Mouse (Mus musculus) midbrain, postnatal 0 days (tissue): ENCODE measurements around the gene Mtm1. TPM values are rescaled to one million over a fixed set of nuclear protein-coding genes. Genes with fewer than 3 reads are reported as not detected.

Experiments
- ATAC-seq: fragments of 200-750 bp; cut with Nextera tagmentation; 2 replicates; pipeline ENCODE4 v1.8.0; 2017; ENCODE audit warnings: moderate number of reproducible peaks, mild to moderate bottlenecking, moderate TSS enrichment, moderate library complexity; ENCODE audit not compliant: low FRiP score
- DNase-seq: peaks from one replicate; pipeline ENCODE4 v3.0.0-alpha.2; 2015; ENCODE audit warnings: low spot score
- H3K27ac ChIP-seq: fragments of 300-500 bp; sonication (generic); 2 replicates; pipeline ENCODE4 v1.5.1; 2014; ENCODE audit warnings: low read depth, mild to moderate bottlenecking, low read length, mixed read lengths
- H3K27me3 ChIP-seq: fragments of 300-500 bp; sonication (generic); 2 replicates; pipeline ENCODE4 v1.6.1; 2014; ENCODE audit warnings: low read length, control low read depth, mixed read lengths; ENCODE audit not compliant: insufficient read depth
- H3K36me3 ChIP-seq: fragments of 300-500 bp; sonication (generic); 2 replicates; pipeline ENCODE4 v1.6.1; 2014; ENCODE audit warnings: low read length, control low read depth, mixed read lengths; ENCODE audit not compliant: insufficient read depth
- H3K4me1 ChIP-seq: fragments of 300-500 bp; sonication (generic); 2 replicates; pipeline ENCODE4 v1.6.1; 2014; ENCODE audit warnings: mild to moderate bottlenecking, control low read depth, antibody characterized with exemption, low read length, mixed read lengths; ENCODE audit not compliant: insufficient read depth
- H3K4me2 ChIP-seq: fragments of 300-500 bp; sonication (generic); 2 replicates; pipeline ENCODE4 v1.6.1; 2014; ENCODE audit warnings: low read depth, mild to moderate bottlenecking, low read length, mixed read lengths; ENCODE audit not compliant: poor library complexity, severe bottlenecking
- H3K4me3 ChIP-seq: fragments of 300-500 bp; sonication (generic); 2 replicates; pipeline ENCODE4 v1.5.1; 2014; ENCODE audit warnings: low read depth, mild to moderate bottlenecking, low read length, moderate library complexity
- H3K9ac ChIP-seq: fragments of 300-500 bp; sonication (generic); replicated peaks from 2 replicates; pipeline ENCODE4 v1.6.1; 2014; ENCODE audit warnings: mild to moderate bottlenecking, low read length, moderate library complexity, mixed read lengths; ENCODE audit not compliant: poor library complexity, severe bottlenecking
- H3K9me3 ChIP-seq: fragments of 300-500 bp; sonication (generic); 2 replicates; pipeline ENCODE4 v1.6.1; 2016; ENCODE audit warnings: low read length, control low read depth
- CTCF ChIP-seq: IDR thresholded peaks from 2 replicates; pipeline ENCODE4 v1.5.1; 2016; ENCODE audit warnings: antibody characterized with exemption, mild to moderate bottlenecking
- WGBS: fragments of 180-500 bp; shearing (Covaris S2); extraction: QIAGEN DNeasy Blood & Tissue Kit; methylation state at CpG from one replicate; pipeline ENCODE4 v1.1.7; 2014; 5-methylcytosine and 5-hydroxymethylcytosine counted together
- polyA plus RNA-seq: library from polyadenylated mRNA; unstranded; fragments of >200 nt; fragmentation: Nextera tagmentation; extraction: Ambion mirVana; gene quantifications from 2 replicates; pipeline ENCODE4 v1.2.1, GENCODE M21; 2015
- total RNA-seq: library from RNA; depleted of rRNA; stranded (reverse); fragments of >200 nt; gene quantifications from 2 replicates; pipeline ENCODE4 v1.2.3, GENCODE M21; 2014

Mtm1 gene
- total and polyA plus RNA-seq, 2 experiments from 2014 or later = 4.1 TPM

GRCm38 (mm10) chrX:71220896-71221295, 10.3 kb downstream of the Mtm1 start:
- Histone ChIP-seq H3K27ac (no peak overlapping the region), H3K9ac (no peak overlapping the region), H3K4me3 (no peak overlapping the region), H3K36me3 (no peaks in the 10 kb centered on the region), H3K27me3 (no peaks in the 10 kb centered on the region), H3K4me1 (no peaks in the 10 kb centered on the region), H3K9me3 (no peaks in the 10 kb centered on the region), H3K4me2 (no peak overlapping the region)
- ATAC-seq (no peak), DNase-seq (no peak)
- no peak for TF ChIP-seq CTCF
- WGBS = 74% methylated on average over 3 of the region's 3 CpGs

GRCm38 (mm10) chrX:71222648-71223408, 12.3 kb downstream of the Mtm1 start:
- no peaks in the 10 kb centered on the region for H3K36me3 ChIP-seq
- no peaks in the 10 kb centered on the region for H3K4me1 ChIP-seq
- H3K27ac ChIP-seq = no peak overlapping the region
- no peak overlapping the region for H3K4me2 ChIP-seq
- TF ChIP-seq CTCF = no peak
- H3K27me3 ChIP-seq = no peaks in the 10 kb centered on the region
- ATAC-seq (no peak), DNase-seq (no peak)
- no peak overlapping the region for H3K9ac ChIP-seq
- WGBS = 76% methylated on average over 4 of the region's 4 CpGs
- H3K4me3 ChIP-seq = no peak overlapping the region
- H3K9me3 ChIP-seq = no peaks in the 10 kb centered on the region

GRCm38 (mm10) chrX:71226881-71227280, 16.3 kb downstream of the Mtm1 start:
- H3K9ac ChIP-seq = no peak overlapping the region
- H3K27me3 ChIP-seq = no peaks in the 10 kb centered on the region
- ATAC-seq (no peak), DNase-seq (no peak)
- H3K4me3 ChIP-seq = no peak overlapping the region
- whole genome bisulfite sequencing = 72% methylated on average over 5 of the region's 5 CpGs
- H3K4me2 ChIP-seq = no peak overlapping the region
- no peaks in the 10 kb centered on the region for H3K9me3 ChIP-seq
- no peaks in the 10 kb centered on the region for H3K4me1 ChIP-seq
- no peaks in the 10 kb centered on the region for H3K36me3 ChIP-seq
- no peak for TF ChIP-seq CTCF
- no peak overlapping the region for H3K27ac ChIP-seq

DNA sequence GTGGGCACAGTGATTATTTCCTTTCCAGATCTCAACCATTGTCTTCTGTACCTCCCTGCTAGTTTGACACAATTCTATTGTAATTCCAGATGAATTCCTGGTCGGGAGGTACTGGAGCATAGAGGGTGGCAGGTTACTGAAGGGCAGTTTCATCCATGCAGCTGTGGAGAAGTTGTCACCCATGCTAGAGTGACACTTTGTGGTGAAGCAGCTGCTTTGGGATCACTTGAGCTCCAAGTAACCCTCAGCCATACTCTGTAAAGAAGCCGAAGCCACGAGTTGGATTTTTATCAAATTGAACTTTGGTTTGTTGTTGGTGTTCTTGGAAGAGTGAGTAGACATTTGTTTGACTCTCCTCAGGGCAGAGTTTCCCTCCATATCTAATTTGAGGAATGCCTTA, 17.6 kb downstream of the Mtm1 start:
- 63% methylated on average over 3 of the region's 3 CpGs for WGBS
- H3K27ac ChIP-seq = no peak overlapping the region
- DNase-seq (no peak), ATAC-seq (no peak)
- no peaks in the 10 kb centered on the region for H3K27me3 ChIP-seq
- TF ChIP-seq CTCF = no peak
- H3K9ac ChIP-seq = no peak overlapping the region
- no peaks in the 10 kb centered on the region for H3K36me3 ChIP-seq
- no peak overlapping the region for H3K4me2 ChIP-seq
- no peak overlapping the region for H3K4me3 ChIP-seq
- H3K4me1 ChIP-seq = no peaks in the 10 kb centered on the region
- no peaks in the 10 kb centered on the region for H3K9me3 ChIP-seq

- no peaks in the 10 kb centered on the region for H3K36me3 ChIP-seq
- no peak overlapping the region for H3K27ac ChIP-seq
- no peak overlapping the region for H3K9ac ChIP-seq
- 90% methylated on average over 2 of the region's 2 CpGs for WGBS
- DNase-seq = no peak
- no peak overlapping the region for H3K4me2 ChIP-seq
- H3K9me3 ChIP-seq = no peaks in the 10 kb centered on the region
- H3K4me3 ChIP-seq = no peak overlapping the region
- no peak for TF ChIP-seq CTCF
- no peak for ATAC-seq
- H3K4me1 ChIP-seq = no peaks in the 10 kb centered on the region
- H3K27me3 ChIP-seq = no peaks in the 10 kb centered on the region
Observed at GRCm38 (mm10) chrX:71230847-71231246, 20.3 kb downstream of the Mtm1 start.

DNA sequence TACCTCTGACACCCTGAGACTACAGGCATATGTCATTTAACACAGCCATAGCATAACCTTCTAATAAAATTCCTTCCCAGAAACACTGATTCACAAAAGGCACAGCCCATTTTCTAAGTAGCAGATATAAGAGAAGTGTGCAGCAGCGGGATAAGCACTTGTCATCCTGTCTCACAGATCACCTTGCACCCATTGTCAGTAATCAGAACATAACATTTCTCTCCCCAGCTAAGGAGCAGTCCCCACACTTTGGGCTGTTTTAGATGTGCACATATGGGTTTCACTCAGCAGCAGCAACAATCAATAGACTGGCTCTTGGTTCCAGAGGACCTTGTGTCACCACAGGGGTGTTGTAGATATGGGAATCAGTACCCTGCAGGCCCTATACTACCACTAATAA, 45.9 kb downstream of the Mtm1 start:
- DNase-seq (no peak), ATAC-seq (no peak)
- no peaks in the 10 kb centered on the region for H3K36me3 ChIP-seq
- H3K27me3 ChIP-seq = no peaks in the 10 kb centered on the region
- no peak overlapping the region for H3K4me2 ChIP-seq
- no peak overlapping the region for H3K27ac ChIP-seq
- 83% methylated on average over 1 of the region's 1 CpGs for WGBS
- H3K9ac ChIP-seq = no peak overlapping the region
- H3K9me3 ChIP-seq = no peaks in the 10 kb centered on the region
- no peaks in the 10 kb centered on the region for H3K4me1 ChIP-seq
- H3K4me3 ChIP-seq = no peak overlapping the region
- no peak for TF ChIP-seq CTCF
